Mouse (Mus musculus) lung, postnatal 0 days (tissue): ENCODE results near the gene Ppp1r32.
A peak's percentile ranks its signal among the peaks of the same experiment; 100 is the strongest.

Experiments
- CTCF ChIP-seq: IDR thresholded peaks from 2 replicates; pipeline ENCODE4 v1.5.1; 2016; ENCODE audit warnings: antibody characterized with exemption, mild to moderate bottlenecking
- EP300 ChIP-seq: IDR thresholded peaks from 2 replicates; pipeline ENCODE4 v1.6.1; 2016; ENCODE audit warnings: antibody characterized with exemption, mild to moderate bottlenecking, control low read depth

- peak; percentile 74 for TF ChIP-seq EP300
- TF ChIP-seq CTCF, result no peak
These were observed 47.8 kb downstream of the Ppp1r32 start for GRCm38 (mm10) chr19:10434927-10435326.
